Mouse (Mus musculus) ES-Bruce4 (cell line): Measurements from ENCODE around the gene Tchp. TPM values are rescaled to one million over a fixed set of nuclear protein-coding genes. Genes with fewer than 3 reads are reported as not detected.

ENCODE experiments used
- H3K27ac ChIP-seq: 2 replicates; pipeline ENCODE4 v1.5.1; 2012; ENCODE audit warnings: low read length, inconsistent platforms; ENCODE audit not compliant: insufficient read depth
- H3K27me3 ChIP-seq: 2 replicates; pipeline ENCODE4 v1.6.1; 2012; ENCODE audit warnings: mild to moderate bottlenecking, low read length, inconsistent platforms; ENCODE audit not compliant: control insufficient read depth, poor library complexity, insufficient read depth, severe bottlenecking
- H3K36me3 ChIP-seq: 2 replicates; pipeline ENCODE4 v1.6.1; 2012; ENCODE audit warnings: inconsistent platforms, mild to moderate bottlenecking, low read length, moderate library complexity; ENCODE audit not compliant: control insufficient read depth, poor library complexity, insufficient read depth, severe bottlenecking
- H3K4me1 ChIP-seq: one replicate; pipeline ENCODE4 v1.8.1; 2011; ENCODE audit warnings: low read length; ENCODE audit not compliant: control insufficient read depth, insufficient read depth
- H3K4me3 ChIP-seq: 2 replicates; pipeline ENCODE4 v1.5.1; 2011; ENCODE audit warnings: low read depth, mild to moderate bottlenecking, low read length
- H3K9ac ChIP-seq: 2 replicates; pipeline ENCODE4 v1.6.1; 2012; ENCODE audit warnings: low read depth, mild to moderate bottlenecking, inconsistent platforms; ENCODE audit not compliant: poor library complexity, severe bottlenecking
- H3K9me3 ChIP-seq: replicated peaks from 2 replicates; pipeline ENCODE4 v1.6.1; 2012; ENCODE audit warnings: mild to moderate bottlenecking, low read length, inconsistent platforms; ENCODE audit not compliant: control insufficient read depth, poor library complexity, insufficient read depth, severe bottlenecking
- CTCF ChIP-seq: IDR thresholded peaks from one replicate; pipeline ENCODE4 v1.8.1; 2011; ENCODE audit warnings: low read depth, low read length
- EP300 ChIP-seq: IDR thresholded peaks from 2 replicates; pipeline ENCODE4 v1.6.1; 2011; ENCODE audit warnings: low read depth, low read length; ENCODE audit not compliant: insufficient read depth
- POLR2A ChIP-seq: IDR thresholded peaks from one replicate; pipeline ENCODE4 v1.8.1; 2011; ENCODE audit warnings: low read length; ENCODE audit not compliant: insufficient read depth
- polyA plus RNA-seq: library from polyadenylated mRNA; stranded (reverse); fragments of >200 nt; gene quantifications from 2 replicates; pipeline ENCODE4 v1.2.4, GENCODE M21; 2011; ENCODE audit warnings: low read depth; ENCODE audit not compliant: missing spikeins, insufficient read depth, insufficient read length

The Tchp gene
- polyA plus RNA-seq, result 11.2 and 11.5 TPM in 2 replicates

GRCm38 (mm10) chr5:114707265-114708068 lies at the start of gene Tchp:
Gene Tchp, plus strand, starts transcription at chr5:114707760.
- peak within 1 kb of the TSS; percentile 34 for H3K9ac ChIP-seq
- no peak within 1 kb of the TSS for H3K27ac ChIP-seq
- H3K4me1 ChIP-seq, result peaks cover 2% of the 10 kb centered on the region
- no peaks in the 10 kb centered on the region for H3K9me3 ChIP-seq
- no peaks in the 10 kb centered on the region for H3K27me3 ChIP-seq
- TF ChIP-seq POLR2A, result no peak
- TF ChIP-seq CTCF, result peak; percentile 59
- H3K36me3 ChIP-seq, result peaks cover 9% of the 10 kb centered on the region; the same call in 1 of the 2 replicates
- peak within 1 kb of the TSS; percentile 84 for H3K4me3 ChIP-seq

- Histone ChIP-seq H3K4me1 (peaks cover 4% of the 10 kb centered on the region), H3K27ac (no peak within 1 kb of the TSS), H3K27me3 (peaks cover 6% of the 10 kb centered on the region; the same call in 1 of the 2 replicates)
These were observed 49.3 kb upstream of the Tchp start, which contains the start of gene Trpv4 for GRCm38 (mm10) chr5:114658255-114658654. Gene Trpv4, minus strand, starts transcription at chr5:114658421.

GRCm38 (mm10) chr5:114661029-114661428 lies 46.5 kb upstream of the Tchp start:
- no peaks in the 10 kb centered on the region for H3K9me3 ChIP-seq
- H3K4me3 ChIP-seq, result no peak overlapping the region
- TF ChIP-seq POLR2A, result no peak
- TF ChIP-seq EP300, result no peak
- TF ChIP-seq CTCF, result no peak
- peaks cover 6% of the 10 kb centered on the region; the same call in 1 of the 2 replicates for H3K27me3 ChIP-seq
- H3K9ac ChIP-seq, result no peak overlapping the region
- H3K27ac ChIP-seq, result no peak overlapping the region
- H3K4me1 ChIP-seq, result peaks cover 8% of the 10 kb centered on the region
- no peaks in the 10 kb centered on the region for H3K36me3 ChIP-seq

More at GRCm38 (mm10) chr5:114658255-114658654, 49.3 kb upstream of the Tchp start, which contains the start of gene Trpv4:
- no peak for TF ChIP-seq POLR2A
- no peak for TF ChIP-seq CTCF
- no peak for TF ChIP-seq EP300
- H3K4me3 ChIP-seq, result peak within 1 kb of the TSS; percentile 75
- peak within 1 kb of the TSS; percentile 86 for H3K9ac ChIP-seq
- no peaks in the 10 kb centered on the region for H3K9me3 ChIP-seq
- H3K36me3 ChIP-seq, result no peaks in the 10 kb centered on the region

GRCm38 (mm10) chr5:114664139-114664538 lies 43.4 kb upstream of the Tchp start:
- Histone ChIP-seq H3K4me1 (peaks cover 8% of the 10 kb centered on the region), H3K9ac (no peak overlapping the region), H3K27ac (peak overlapping the region; percentile 21; the same call in 1 of the 2 replicates), H3K36me3 (no peaks in the 10 kb centered on the region), H3K4me3 (no peak overlapping the region), H3K27me3 (no peaks in the 10 kb centered on the region), H3K9me3 (no peaks in the 10 kb centered on the region)
- peak; percentile 76; the same call in 1 of the 2 replicates for TF ChIP-seq EP300
- TF ChIP-seq CTCF, result no peak
- no peak for TF ChIP-seq POLR2A

- H3K4me3 ChIP-seq, result no peak overlapping the region
- no peak overlapping the region for H3K9ac ChIP-seq
- H3K36me3 ChIP-seq, result no peaks in the 10 kb centered on the region
- peak; percentile 76; the same call in 1 of the 2 replicates for TF ChIP-seq EP300
- TF ChIP-seq CTCF, result no peak
- TF ChIP-seq POLR2A, result no peak
- peaks cover 8% of the 10 kb centered on the region for H3K4me1 ChIP-seq
- H3K27ac ChIP-seq, result peak overlapping the region; percentile 21
- H3K9me3 ChIP-seq, result no peaks in the 10 kb centered on the region
- no peaks in the 10 kb centered on the region for H3K27me3 ChIP-seq
These were observed 42.8 kb upstream of the Tchp start for GRCm38 (mm10) chr5:114664750-114665149.

- Histone ChIP-seq H3K9ac (no peak overlapping the region), H3K4me3 (no peak overlapping the region), H3K27me3 (no peaks in the 10 kb centered on the region), H3K4me1 (peaks cover 8% of the 10 kb centered on the region), H3K9me3 (no peaks in the 10 kb centered on the region), H3K27ac (no peak overlapping the region), H3K36me3 (no peaks in the 10 kb centered on the region)
- no peak for TF ChIP-seq EP300
These were observed 40.9 kb upstream of the Tchp start for GRCm38 (mm10) chr5:114666659-114667058.
